Mouse (Mus musculus) kidney, postnatal 14 days (tissue): ENCODE data around the gene Adgrd1.
A peak's percentile ranks its signal among the peaks of the same experiment; 100 is the strongest.
"Not testable (repeated sequence)": the region's sequence is repeated elsewhere in the genome, so short reads cannot be mapped to it uniquely, and the experiment has no call there.

Experiments used
- DNase-seq: peaks from one replicate; pipeline ENCODE4 v3.0.0; 2022; ENCODE audit warnings: mixed read lengths

Gene Adgrd1

GRCm38 (mm10) chr5:129094236-129094635, 2.3 kb upstream of the Adgrd1 start:
- no peak for DNase-seq

DNA sequence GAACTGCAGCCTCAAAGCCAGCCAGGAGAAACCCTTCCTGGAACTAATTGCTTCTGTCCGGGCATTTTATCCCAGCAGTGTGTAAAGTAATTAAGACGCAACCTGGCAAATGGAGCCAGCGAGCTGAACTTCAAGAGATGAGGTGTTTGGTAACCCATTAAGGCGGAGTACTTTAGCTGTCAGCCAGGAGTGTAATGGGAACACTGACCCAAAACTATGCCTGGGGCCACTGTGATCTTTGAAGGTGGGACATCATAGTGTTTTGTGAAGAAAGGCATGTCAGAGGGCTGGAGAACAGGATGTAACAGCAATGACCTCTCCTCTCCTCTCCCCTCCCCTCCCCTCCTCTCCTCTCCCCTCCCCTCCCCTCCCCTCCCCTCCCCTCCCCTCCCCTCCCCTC, 7.5 kb downstream of the Adgrd1 start:
- no peak for DNase-seq

DNA sequence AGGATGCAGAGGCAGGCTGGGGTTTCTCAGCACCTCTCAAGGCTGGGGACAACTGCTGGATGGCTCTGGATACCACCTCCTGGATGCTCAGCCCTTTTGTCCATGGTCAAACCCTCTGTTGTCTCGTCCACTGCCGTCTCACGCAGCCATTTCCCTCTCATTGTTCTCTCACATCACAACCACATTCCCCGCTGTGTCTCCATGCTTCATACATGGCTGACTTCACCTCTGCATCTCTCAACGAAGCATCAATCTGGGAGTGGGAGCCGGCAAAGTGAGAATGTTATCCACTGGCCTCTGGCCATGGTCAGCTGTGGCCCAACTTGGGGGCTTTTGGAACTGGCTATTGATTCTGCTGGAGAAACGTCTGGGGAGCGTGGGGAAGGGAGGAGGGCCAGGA, 15.2 kb downstream of the Adgrd1 start:
- DNase-seq: no peak

DNA sequence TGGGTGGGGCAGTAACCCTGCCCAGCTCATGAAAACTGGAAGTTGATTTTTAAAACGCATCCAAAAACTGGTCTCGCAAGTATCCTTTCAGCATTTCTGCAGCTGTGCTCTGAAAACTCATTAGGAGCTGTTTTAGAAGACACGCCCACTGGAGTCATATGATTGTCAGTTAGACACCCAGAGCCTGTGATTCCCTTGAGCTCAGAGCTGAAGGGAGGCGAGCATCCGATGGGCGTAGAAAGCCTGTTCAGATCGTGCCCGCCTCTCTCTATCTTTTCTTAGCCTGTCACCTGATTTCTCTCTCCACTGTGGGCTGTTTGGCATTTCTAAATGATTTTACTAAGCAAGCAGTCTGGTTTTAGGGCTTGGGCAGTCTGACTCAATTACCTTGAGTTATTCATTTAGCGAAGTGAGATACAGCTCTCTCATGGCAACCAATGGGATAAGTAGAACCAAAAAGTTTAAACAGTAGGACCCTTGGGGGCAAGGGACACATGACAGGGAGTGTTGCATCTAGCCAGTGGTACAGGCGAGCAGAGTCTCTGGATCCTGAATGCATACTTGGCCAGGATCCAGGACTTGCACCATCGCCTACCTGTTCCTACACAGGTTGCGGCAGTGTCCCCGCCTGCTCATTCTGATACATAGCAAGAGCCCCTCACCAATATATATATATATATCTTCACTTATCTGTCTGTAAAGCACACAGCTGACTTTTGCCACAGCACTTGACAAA, 17.4 kb downstream of the Adgrd1 start:
- DNase-seq: no peak

DNA sequence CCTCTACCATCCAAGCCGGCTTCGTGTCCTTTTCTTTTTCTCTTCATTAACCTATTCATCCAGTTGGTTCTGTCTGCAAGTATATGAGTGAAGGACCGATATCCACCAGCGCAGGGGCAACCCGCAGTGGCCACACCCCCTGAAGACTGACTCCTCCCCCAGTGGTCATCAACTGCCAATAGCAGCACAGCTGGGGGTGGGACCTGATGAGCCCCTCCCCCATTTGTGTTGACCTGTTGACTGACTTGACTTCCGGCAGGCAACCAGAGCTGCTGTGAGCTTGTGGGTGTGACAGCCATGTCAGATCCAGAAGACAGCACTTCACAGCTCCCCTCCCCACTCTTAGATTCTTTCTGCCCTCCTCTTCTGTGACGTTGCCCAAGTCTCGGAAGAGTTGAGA, 19.7 kb downstream of the Adgrd1 start:
- no peak for DNase-seq

DNA sequence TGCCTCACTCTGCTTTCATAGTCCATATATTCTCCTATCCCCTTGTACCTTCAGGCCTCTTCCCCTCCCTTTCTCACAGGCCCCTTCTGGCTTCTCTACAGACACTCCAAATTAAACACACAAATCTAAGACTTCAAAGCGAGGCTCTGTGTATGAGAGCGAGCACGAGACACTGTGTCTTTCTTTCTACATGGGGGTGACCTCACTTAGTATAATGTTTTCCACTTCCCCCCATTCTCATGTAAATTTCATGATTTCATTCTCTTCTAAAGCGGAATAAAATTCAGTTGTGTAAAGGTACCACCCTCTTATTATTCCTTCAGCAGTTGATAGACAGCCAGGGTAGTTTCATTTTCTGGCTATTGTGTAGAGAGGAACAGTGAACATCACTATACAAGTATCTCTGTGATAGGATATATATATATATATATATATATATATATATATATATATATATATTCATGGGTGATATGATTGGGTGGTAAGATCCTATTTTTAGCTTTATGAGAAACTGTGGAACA, 21.1 kb downstream of the Adgrd1 start:
- DNase-seq: no peak

DNA sequence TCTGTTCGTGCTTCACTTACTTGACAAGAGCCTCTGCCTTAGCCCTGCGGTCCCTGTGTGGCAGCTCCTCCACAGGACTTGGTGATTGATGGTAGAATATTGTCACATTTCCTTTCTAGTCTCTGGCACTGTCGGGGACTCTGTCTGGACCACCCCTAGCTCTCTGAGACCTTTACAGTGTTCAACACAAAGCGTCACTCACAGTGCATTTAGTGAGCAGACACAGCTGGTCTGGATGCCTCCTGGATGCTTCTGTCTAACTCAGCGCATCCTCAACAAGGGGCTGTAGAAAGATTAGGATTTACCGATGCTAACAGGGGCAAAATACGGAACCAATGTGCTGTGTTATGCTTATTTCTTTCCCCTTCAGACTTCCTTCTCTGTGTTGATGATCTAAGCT, 22.0 kb downstream of the Adgrd1 start:
- DNase-seq: no peak

DNA sequence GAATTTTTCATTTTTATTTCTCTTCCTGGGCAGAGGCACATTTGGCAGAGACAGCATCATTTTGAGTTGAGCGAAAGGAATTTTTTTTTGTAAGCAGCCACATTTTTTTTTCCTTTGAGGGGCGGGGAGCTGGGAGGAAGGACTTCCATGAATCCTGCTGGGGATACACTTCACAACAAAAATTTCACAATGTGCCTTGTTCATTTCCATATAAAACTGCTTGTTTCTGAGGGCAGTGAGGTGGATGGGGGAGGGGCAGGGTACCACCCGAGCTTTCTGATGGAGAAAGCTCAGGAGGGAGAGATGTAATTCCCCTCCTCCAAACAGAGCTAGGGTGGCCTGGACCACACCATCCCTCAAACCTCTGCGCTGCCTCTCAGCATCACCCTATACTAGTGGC, 22.6 kb downstream of the Adgrd1 start:
- DNase-seq: no peak

GRCm38 (mm10) chr5:129121654-129122285, 25.2 kb downstream of the Adgrd1 start:
- no peak for DNase-seq

DNA sequence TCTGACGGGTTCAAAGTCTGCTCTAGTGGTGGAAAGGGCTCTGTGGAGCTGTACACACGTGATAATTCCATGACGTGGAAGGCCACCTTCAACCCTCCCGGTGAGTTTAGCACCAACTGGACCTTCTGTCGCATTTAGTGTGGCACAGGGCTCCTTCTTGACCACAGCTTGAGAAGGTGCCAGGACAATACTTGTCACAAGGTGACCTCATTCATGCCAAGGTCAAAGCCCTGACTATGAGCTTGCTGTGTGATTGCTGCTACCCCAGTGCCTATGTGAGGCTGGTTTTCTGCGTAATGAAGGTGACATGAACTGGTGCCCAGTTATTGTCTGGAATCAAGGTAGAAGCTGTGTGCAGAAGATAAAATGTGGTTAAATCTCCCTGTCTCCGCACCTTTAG, 25.9 kb downstream of the Adgrd1 start:
- DNase-seq: no peak

DNA sequence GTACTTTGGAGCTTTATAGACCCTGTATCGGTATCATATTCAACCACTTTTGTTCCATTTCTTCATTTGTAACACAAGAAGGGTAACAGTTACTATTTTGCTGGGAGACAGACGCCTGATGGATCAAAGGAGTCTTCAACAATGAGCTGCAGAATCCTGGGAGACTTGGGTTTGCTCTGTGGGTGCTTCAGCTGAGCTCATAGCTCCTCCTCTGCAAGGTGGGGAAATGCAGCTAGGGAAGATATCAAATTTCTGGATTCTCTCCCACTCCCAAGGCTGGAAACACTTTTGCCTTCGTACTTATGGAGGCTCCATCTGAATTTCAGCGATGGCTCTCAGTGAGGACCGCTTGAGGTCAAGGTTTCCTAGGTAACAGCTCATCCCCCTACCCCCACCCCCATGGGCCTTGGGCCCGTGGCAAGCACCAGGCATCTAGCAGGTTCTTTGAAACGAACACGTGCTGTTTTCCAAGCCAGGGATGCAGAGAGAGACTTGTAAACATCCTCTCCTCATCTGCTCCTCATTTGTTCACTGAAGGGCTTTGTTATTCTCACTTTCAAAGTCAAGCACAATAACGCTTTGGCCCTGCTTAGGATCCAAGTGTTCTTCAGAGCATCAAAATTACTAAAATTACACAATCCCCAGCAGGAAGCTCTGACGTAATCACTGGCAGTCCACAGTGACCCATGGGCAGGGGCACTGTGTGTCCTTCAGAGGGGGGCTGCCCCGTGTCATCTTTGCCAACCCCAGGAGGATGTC, 27.7 kb downstream of the Adgrd1 start:
- DNase-seq: no peak

GRCm38 (mm10) chr5:129128310-129128709, 31.8 kb downstream of the Adgrd1 start:
- DNase-seq: not testable (repeated sequence)

DNA sequence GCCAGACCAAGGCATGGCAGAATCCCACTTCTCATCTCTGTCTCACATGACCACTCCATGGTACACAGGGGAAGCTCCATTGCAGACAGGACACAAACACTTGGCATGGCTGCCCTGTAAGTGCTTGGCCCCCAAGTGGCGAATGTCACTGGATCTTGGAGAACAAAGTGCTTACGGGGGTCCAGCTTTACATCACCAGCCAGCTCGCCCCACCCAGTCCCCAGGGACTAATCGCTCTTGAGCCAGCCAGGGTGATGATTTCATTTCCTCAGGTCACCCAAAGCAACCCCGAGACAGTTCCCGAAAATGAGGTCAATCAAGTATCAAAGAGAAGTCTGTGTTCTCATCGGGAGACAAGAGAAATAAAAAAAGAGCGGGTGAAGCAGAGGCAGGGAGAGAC, 33.8 kb downstream of the Adgrd1 start:
- DNase-seq: no peak

- DNase-seq: no peak
Measured at GRCm38 (mm10) chr5:129137405-129137804, 40.9 kb downstream of the Adgrd1 start.

- no peak for DNase-seq
Measured at GRCm38 (mm10) chr5:129138576-129138975, 42.0 kb downstream of the Adgrd1 start.

DNA sequence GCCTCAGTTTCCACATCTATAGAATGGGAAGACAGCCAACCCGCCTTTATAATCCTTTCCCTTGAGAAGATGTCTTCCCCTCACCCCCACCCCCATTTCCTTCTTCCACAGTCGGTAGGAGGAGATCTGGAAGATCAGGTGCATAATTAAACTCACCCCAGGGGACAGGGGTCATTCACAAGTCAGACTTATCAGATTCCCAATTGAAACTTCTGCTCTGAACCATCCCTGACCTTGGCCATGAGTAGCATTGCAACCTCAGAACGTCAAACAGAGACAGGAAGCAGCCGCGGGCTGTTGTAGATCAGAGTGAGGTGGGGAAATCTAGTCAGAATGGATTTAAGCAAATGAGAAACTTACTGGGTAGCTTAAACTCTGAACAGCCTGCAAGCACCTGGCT, 46.3 kb downstream of the Adgrd1 start:
- no peak for DNase-seq

- DNase-seq: no peak
Measured at GRCm38 (mm10) chr5:129145307-129145935, 48.9 kb downstream of the Adgrd1 start.

DNA sequence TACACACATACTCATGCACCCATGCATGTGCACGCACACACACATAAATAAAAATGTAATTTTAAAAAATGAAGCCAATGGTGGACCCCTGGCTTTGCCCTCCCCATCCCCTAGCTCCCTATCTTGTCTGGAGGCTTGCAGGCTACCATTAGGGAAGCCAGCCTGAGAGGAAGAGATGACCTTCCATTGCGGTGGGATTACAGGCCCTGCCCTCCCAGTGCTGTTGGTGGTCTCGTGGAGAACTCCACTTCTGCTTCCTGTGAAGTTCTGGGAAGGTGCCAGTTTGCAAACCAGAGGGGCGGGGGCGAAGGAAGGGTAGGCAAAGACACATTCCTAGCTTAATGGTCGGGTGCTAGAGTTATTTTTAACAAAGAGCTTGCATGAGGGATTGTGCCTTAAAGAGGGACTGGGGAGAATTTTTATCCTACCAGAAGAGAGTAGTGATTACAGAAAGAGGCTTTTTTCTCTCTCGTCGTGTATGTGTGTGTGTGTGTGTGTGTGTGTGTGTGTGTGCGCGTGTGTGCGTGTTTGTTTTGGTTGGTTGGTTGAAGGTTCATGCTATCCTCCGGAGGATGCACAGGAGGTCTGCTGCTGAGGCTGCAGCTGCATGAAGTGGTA, 50.5 kb downstream of the Adgrd1 start:
- peak; percentile 4 for DNase-seq

DNA sequence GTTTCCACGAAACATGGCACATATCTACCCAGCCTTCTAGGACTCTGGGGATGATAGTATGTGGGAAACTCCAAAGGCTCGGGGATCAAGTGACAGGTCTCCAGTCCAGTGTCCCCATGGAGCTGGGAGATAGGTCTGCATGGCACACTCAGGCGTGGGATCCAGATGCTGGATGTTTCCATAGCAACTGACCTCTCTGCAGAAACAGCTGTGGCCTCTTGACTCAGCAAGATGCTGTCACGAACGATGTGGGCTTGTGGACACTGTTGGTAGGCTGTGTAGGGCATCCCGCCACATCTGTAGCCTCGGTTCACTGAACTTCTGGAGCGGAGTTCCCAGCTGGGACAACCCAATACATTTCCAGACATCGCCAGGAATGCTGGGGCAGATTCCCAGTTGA, 51.9 kb downstream of the Adgrd1 start:
- no peak for DNase-seq

GRCm38 (mm10) chr5:129155023-129155901, 58.7 kb downstream of the Adgrd1 start:
- no peak for DNase-seq

DNA sequence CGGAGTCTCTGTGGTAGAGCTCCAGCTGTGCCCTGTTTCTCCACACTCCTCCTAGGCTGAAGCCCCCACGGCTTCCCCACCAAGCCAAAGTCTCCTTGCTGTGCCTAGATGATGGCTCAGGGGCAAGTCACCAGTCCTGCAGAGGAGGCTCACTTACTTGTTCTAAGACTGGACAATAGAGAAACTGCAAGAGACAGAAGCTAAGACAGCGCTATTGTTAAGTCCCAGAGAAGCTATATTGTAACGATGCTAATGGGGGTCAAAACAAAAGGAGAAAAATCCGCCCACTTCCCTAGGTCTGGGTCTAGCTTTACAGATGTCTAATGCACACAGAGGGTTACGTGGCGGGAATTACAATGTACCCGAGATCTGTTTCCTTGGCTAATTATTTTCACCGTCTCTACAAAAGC, 59.4 kb downstream of the Adgrd1 start:
- no peak for DNase-seq
